Mouse (Mus musculus) MEL (cell line): ENCODE measurements at regions not wholly inside any gene's neighbourhood (a gene's known extent, or its start where the extent isn't known, plus 50 kb on each side); places are given as distances from the start of the nearest gene placed in this dataset.

Source experiments
- DNase-seq: peaks from one replicate; pipeline ENCODE4 v3.0.0; 2011; ENCODE audit warnings: low read depth, low spot score
- H3K27ac ChIP-seq: 2 replicates; pipeline ENCODE4 v1.5.1; 2012; ENCODE audit warnings: low read depth, mild to moderate bottlenecking, control low read depth, low read length, moderate library complexity; ENCODE audit not compliant: control insufficient read depth
- H3K27me3 ChIP-seq, 2 experiments: fragments of 150-350 bp in 1 of 2; sonication (generic) in 1 of 2; 2 replicates each; pipeline ENCODE4 v1.6.1; 2012; ENCODE audit warnings: low read length in 2 of 2, mild to moderate bottlenecking in 2 of 2, improper control_type of control experiment in 1 of 2, moderate library complexity in 1 of 2; ENCODE audit not compliant: insufficient read depth in 2 of 2, control insufficient read depth in 1 of 2
- H3K36me3 ChIP-seq, 2 experiments: 2 replicates each; pipeline ENCODE4 v1.6.1; 2012 to 2014; ENCODE audit warnings: low read length in 2 of 2, improper control_type of control experiment in 1 of 2, inconsistent platforms in 1 of 2, mild to moderate bottlenecking in 1 of 2; ENCODE audit not compliant: insufficient read depth in 2 of 2, control insufficient read depth in 1 of 2
- H3K4me1 ChIP-seq, 2 experiments: fragments of 150-350 bp in 1 of 2; sonication (generic) in 1 of 2; 2 replicates each; pipeline ENCODE4 v1.6.1; 2012; ENCODE audit warnings: low read length in 2 of 2, improper control_type of control experiment in 1 of 2, mild to moderate bottlenecking in 1 of 2; ENCODE audit not compliant: insufficient read depth in 2 of 2, control insufficient read depth in 1 of 2
- H3K4me3 ChIP-seq, 2 experiments: fragments of 150-350 bp in 1 of 2; sonication (generic) in 1 of 2; 2 replicates each; pipeline ENCODE4 v1.5.1; 2012; ENCODE audit warnings: low read depth in 2 of 2, low read length in 2 of 2, mild to moderate bottlenecking in 2 of 2, moderate library complexity in 2 of 2, control low read depth in 1 of 2, improper control_type of control experiment in 1 of 2; ENCODE audit not compliant: control insufficient read depth in 1 of 2, insufficient read depth in 1 of 2
- H3K79me2 ChIP-seq: 2 replicates; pipeline ENCODE4 v1.6.1; 2012; ENCODE audit warnings: mild to moderate bottlenecking, low read length, moderate library complexity; ENCODE audit not compliant: control insufficient read depth, poor library complexity, insufficient read depth
- H3K9ac ChIP-seq: 2 replicates; pipeline ENCODE4 v1.6.1; 2012; ENCODE audit warnings: low read depth, mild to moderate bottlenecking, control low read depth, low read length, moderate library complexity; ENCODE audit not compliant: control insufficient read depth, poor library complexity, severe bottlenecking
- H3K9me3 ChIP-seq: fragments of 150-350 bp; sonication (generic); replicated peaks from 2 replicates; pipeline ENCODE4 v1.6.1; 2012; ENCODE audit warnings: mild to moderate bottlenecking, low read length, improper control_type of control experiment, moderate library complexity; ENCODE audit not compliant: insufficient read depth
- BHLHE40 ChIP-seq: IDR thresholded peaks from 2 replicates; pipeline ENCODE4 v1.6.1; 2012; ENCODE audit warnings: low read depth, mild to moderate bottlenecking, inconsistent platforms, low read length, improper control_type of control experiment, borderline replicate concordance
- CHD1 ChIP-seq: IDR thresholded peaks from 2 replicates; pipeline ENCODE4 v1.6.1; 2012; ENCODE audit warnings: low read depth, mild to moderate bottlenecking, inconsistent platforms, low read length, improper control_type of control experiment
- CHD2 ChIP-seq: IDR thresholded peaks from 2 replicates; pipeline ENCODE4 v1.6.1; 2011; ENCODE audit warnings: low read length, improper control_type of control experiment
- CTCF ChIP-seq, 3 experiments: IDR thresholded peaks in 2 of 3; conservative IDR thresholded peaks in 1 of 3; 2 replicates each; pipeline ENCODE4 v1.5.1; 2011 to 2012; ENCODE audit warnings: low read length in 3 of 3, low read depth in 2 of 3, mild to moderate bottlenecking in 2 of 3, improper control_type of control experiment in 1 of 3, inconsistent platforms in 1 of 3, mixed read lengths in 1 of 3, moderate library complexity in 1 of 3; ENCODE audit not compliant: control insufficient read depth in 1 of 3, insufficient read depth in 1 of 3, poor library complexity in 1 of 3, severe bottlenecking in 1 of 3
- ELF1 ChIP-seq: IDR thresholded peaks from 2 replicates; pipeline ENCODE4 v1.6.1; 2014; ENCODE audit warnings: low read depth, mild to moderate bottlenecking, inconsistent platforms, low read length, improper control_type of control experiment, moderate library complexity
- EP300 ChIP-seq, 2 experiments: IDR thresholded peaks; 2 replicates each; pipeline ENCODE4 v1.6.1; 2011; ENCODE audit warnings: improper control_type of control experiment in 2 of 2, low read length in 2 of 2, low read depth in 1 of 2, mild to moderate bottlenecking in 1 of 2
- GABPA ChIP-seq: IDR thresholded peaks from 2 replicates; pipeline ENCODE4 v1.6.1; 2012; ENCODE audit warnings: low read depth, mild to moderate bottlenecking, inconsistent platforms, low read length, improper control_type of control experiment, moderate library complexity
- HCFC1 ChIP-seq: IDR thresholded peaks from 2 replicates; pipeline ENCODE4 v1.6.1; 2012; ENCODE audit warnings: low read depth, mild to moderate bottlenecking, inconsistent platforms, low read length, improper control_type of control experiment, moderate library complexity
- JUND ChIP-seq: IDR thresholded peaks from 2 replicates; pipeline ENCODE4 v1.6.1; 2011; ENCODE audit warnings: low read depth, mild to moderate bottlenecking, improper control_type of control experiment, low read length
- KAT2A ChIP-seq: conservative IDR thresholded peaks from 2 replicates; pipeline ENCODE4 v1.6.1; 2012; ENCODE audit warnings: low read depth, low read length, improper control_type of control experiment, inconsistent platforms
- MAX ChIP-seq: IDR thresholded peaks from 2 replicates; pipeline ENCODE4 v1.6.1; 2011; ENCODE audit warnings: low read length, improper control_type of control experiment
- MYB ChIP-seq: IDR thresholded peaks from 2 replicates; pipeline ENCODE4 v1.6.1; 2011; ENCODE audit warnings: mild to moderate bottlenecking, low read depth, low read length, improper control_type of control experiment
- MYC ChIP-seq: IDR thresholded peaks from 2 replicates; pipeline ENCODE4 v1.6.1; 2011; ENCODE audit warnings: low read depth, mild to moderate bottlenecking, low read length, improper control_type of control experiment, moderate library complexity
- NELFE ChIP-seq: IDR thresholded peaks from 2 replicates; pipeline ENCODE4 v1.6.1; 2011; ENCODE audit warnings: low read depth, low read length, improper control_type of control experiment
- NRF1 ChIP-seq: IDR thresholded peaks from 2 replicates; pipeline ENCODE4 v1.6.1; 2014; ENCODE audit warnings: low read depth, mild to moderate bottlenecking, inconsistent platforms, low read length, improper control_type of control experiment, moderate library complexity; ENCODE audit not compliant: poor library complexity, insufficient read depth, severe bottlenecking
- POLR2A ChIP-seq, 2 experiments: IDR thresholded peaks; 2 replicates each; pipeline ENCODE4 v1.6.1; 2011 to 2012; ENCODE audit warnings: low read length in 2 of 2, mild to moderate bottlenecking in 2 of 2, control low read depth in 1 of 2, improper control_type of control experiment in 1 of 2, low read depth in 1 of 2, moderate library complexity in 1 of 2; ENCODE audit not compliant: control insufficient read depth in 1 of 2, insufficient read depth in 1 of 2, poor library complexity in 1 of 2
- POLR2AphosphoS5 ChIP-seq: IDR thresholded peaks from 2 replicates; pipeline ENCODE4 v1.6.1; 2012; ENCODE audit warnings: low read depth, borderline replicate concordance, mild to moderate bottlenecking, inconsistent platforms, low read length, moderate library complexity, mixed read lengths
- RCOR1 ChIP-seq: IDR thresholded peaks from 2 replicates; pipeline ENCODE4 v1.6.1; 2012; ENCODE audit warnings: low read depth, mild to moderate bottlenecking, inconsistent platforms, low read length, improper control_type of control experiment
- UBTF ChIP-seq: IDR thresholded peaks from 2 replicates; pipeline ENCODE4 v1.6.1; 2012; ENCODE audit warnings: low read depth, mild to moderate bottlenecking, inconsistent platforms, low read length, improper control_type of control experiment, moderate library complexity, borderline replicate concordance; ENCODE audit not compliant: insufficient read depth
- USF1 ChIP-seq: IDR thresholded peaks from 2 replicates; pipeline ENCODE4 v1.6.1; 2014; ENCODE audit warnings: low read depth, mild to moderate bottlenecking, inconsistent platforms, low read length, improper control_type of control experiment, moderate library complexity
- ZMIZ1 ChIP-seq: IDR thresholded peaks from 2 replicates; pipeline ENCODE4 v1.6.1; 2012; ENCODE audit warnings: low read depth, mild to moderate bottlenecking, inconsistent platforms, low read length, improper control_type of control experiment, moderate library complexity

DNA sequence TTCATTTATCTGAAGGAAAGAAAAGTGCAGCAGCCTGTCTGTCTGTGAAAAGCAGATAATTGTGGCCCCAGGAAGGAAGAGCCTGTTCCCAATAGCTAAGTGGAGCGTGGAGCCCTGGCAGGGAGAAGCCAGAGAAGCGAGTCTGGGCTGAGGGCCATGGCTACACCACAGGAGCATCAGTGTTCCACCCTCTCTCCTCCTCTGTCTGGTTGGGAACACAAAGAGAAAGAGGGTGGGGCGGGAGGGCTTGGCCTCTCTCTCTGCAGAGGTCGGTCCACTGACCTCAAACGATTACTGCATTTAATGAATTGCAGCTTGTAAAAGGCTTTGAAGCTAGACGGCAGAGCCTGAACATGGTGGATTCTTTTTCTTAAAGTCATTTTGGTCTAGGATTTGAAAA is 329.0 kb downstream of the Pik3r1 start:
- no peaks in the 10 kb centered on the region for H3K36me3 ChIP-seq
- no peaks in the 10 kb centered on the region for H3K4me1 ChIP-seq
- no peak for DNase-seq
- no peak overlapping the region for H3K4me3 ChIP-seq
- no peak overlapping the region for H3K9ac ChIP-seq
- no peaks in the 10 kb centered on the region for H3K27me3 ChIP-seq
- no peaks in the 10 kb centered on the region for H3K9me3 ChIP-seq
- H3K79me2 ChIP-seq: no peaks in the 10 kb centered on the region
- TF ChIP-seq NELFE: no peak
- TF ChIP-seq JUND: no peak
- TF ChIP-seq CHD2: no peak
- no peak for TF ChIP-seq ELF1
- TF ChIP-seq KAT2A: no peak
- TF ChIP-seq, all 39 proteins: peak for 0
- H3K27ac ChIP-seq: no peak overlapping the region

DNA sequence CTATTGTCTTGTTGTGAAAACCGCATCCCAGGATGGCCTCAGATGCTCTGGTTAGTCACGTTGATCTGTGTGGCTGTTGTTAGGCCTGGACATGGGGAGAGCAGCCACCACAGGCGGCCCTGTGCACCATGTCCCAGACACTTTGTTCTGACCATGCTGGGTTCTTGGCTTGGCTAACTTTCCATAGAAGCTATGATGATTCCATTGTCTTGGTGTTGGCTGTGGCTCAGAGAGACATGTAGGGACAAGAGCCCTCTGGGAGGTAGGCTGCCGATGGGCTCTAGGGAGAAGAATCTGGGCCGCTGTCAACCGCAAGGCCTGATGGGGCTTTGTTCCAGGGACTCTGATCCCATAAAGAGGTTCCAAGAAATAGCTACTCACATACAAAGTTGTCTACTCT is 334.9 kb downstream of the Pik3r1 start:
- DNase-seq: no peak
- Histone ChIP-seq H3K79me2 (no peaks in the 10 kb centered on the region), H3K4me1 (no peaks in the 10 kb centered on the region), H3K9me3 (no peaks in the 10 kb centered on the region), H3K27ac (no peak overlapping the region), H3K36me3 (no peaks in the 10 kb centered on the region), H3K9ac (no peak overlapping the region), H3K4me3 (no peak overlapping the region), H3K27me3 (no peaks in the 10 kb centered on the region)
- TF ChIP-seq GABPA: no peak
- TF ChIP-seq JUND: no peak
- TF ChIP-seq BHLHE40: no peak
- no peak for TF ChIP-seq USF1
- no peak for TF ChIP-seq NRF1
- no peak for TF ChIP-seq RCOR1
- TF ChIP-seq CTCF (IDR thresholded peaks at IDR 0.05 in 2 of 3, conservative IDR thresholded peaks at IDR 0.05 in 1 of 3; ENCODE audit: control insufficient read depth in 1 of 3, insufficient read depth in 1 of 3, low read depth in 2 of 3, low read length in 3 of 3, poor library complexity in 1 of 3, severe bottlenecking in 1 of 3): no peak
- no peak for TF ChIP-seq MYB
- TF ChIP-seq UBTF: no peak
- no peak for TF ChIP-seq EP300 (IDR thresholded peaks at IDR 0.05; ENCODE audit: low read depth in 1 of 2, low read length in 2 of 2)
- TF ChIP-seq HCFC1: no peak
- TF ChIP-seq CHD1: no peak
- TF ChIP-seq POLR2A (IDR thresholded peaks at IDR 0.05; ENCODE audit: control insufficient read depth in 1 of 2, insufficient read depth in 1 of 2, low read depth in 1 of 2, low read length in 2 of 2, poor library complexity in 1 of 2): no peak
- TF ChIP-seq POLR2AphosphoS5: no peak
- no peak for TF ChIP-seq ZMIZ1
- no peak for TF ChIP-seq MAX
- no peak for TF ChIP-seq MYC
